9 mouse cellular contexts compared by ENCODE assay signal in the genomic region with DNA sequence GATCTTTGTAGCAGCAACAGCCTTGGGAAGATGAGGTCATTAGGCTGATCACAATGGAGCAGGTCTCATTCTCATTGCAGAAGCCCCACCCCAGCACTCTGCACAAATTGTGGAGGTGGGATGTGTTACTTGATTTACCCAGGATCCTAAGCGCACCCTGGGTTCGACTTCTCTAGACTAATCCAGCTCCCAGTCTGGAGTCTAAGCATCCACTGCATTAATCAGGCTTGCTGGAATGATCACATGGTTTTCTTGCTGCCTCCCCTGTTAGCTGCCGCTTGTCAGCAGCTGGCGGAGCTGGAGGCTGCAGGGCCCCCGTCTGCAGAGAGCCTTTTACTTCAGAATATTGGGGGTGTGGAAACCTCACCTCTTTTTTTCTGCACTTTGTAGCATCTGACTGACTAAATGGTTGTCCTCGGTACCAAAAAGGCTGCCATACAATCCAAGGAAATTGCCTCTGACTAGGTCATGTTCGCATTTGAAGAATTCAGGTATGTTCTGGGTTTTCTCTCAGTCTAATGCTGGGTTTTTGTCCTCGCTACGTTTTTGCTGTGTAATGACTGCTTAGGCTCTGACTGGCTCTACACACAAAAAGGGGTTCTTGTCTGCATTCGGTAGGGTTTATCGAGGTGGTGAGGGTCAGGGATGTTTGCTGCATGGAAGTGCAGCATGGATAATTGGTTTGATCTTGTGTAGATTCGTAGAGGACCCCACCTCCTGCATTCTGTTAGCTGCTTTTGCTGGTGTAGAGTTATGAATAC. TPM values are rescaled to one million over a fixed set of nuclear protein-coding genes. Genes with fewer than 3 reads are reported as not detected.
DNase-seq lines count a peak whose midpoint lies in the region; ATAC-seq lines count a peak whose summit lies in the region.
"Had no signal": no experiment of that assay in that cellular context is flagged by ENCODE, and none has a peak within 500 bp of the region (broad histone marks: within the 10 kb centered on the region; RNA-seq: fewer than 3 reads in every experiment).

No protein-coding gene starts in this region.

- H3K4me2 ChIP-seq in embryonic facial prominence, embryonic 13.5 days: peak overlapping the region; percentile 5; the same call in 1 of the 2 replicates
- H3K4me2 ChIP-seq in neural tube, embryonic 14.5 days (ENCODE audit: low read depth, low read length): peak overlapping the region; percentile 38

- H3K4me3 ChIP-seq in embryonic facial prominence, embryonic 13.5 days: no peak overlapping the region
- H3K4me3 ChIP-seq in neural tube, embryonic 14.5 days (ENCODE audit: low read depth, low read length): peak overlapping the region; percentile 20

- H3K27me3 ChIP-seq in embryonic facial prominence, embryonic 13.5 days: no peaks in the 10 kb centered on the region
- no peaks in the 10 kb centered on the region for H3K27me3 ChIP-seq in neural tube, embryonic 14.5 days (ENCODE audit: control insufficient read depth, insufficient read depth, low read length)

- peak overlapping the region; percentile 44; the same call in 1 of the 2 replicates for H3K9ac ChIP-seq in embryonic facial prominence, embryonic 13.5 days
- peak overlapping the region; percentile 48; the same call in 1 of the 2 replicates for H3K9ac ChIP-seq in neural tube, embryonic 14.5 days (replicated peaks; ENCODE audit: low read depth, low read length)

- no peak for ATAC-seq in embryonic facial prominence, embryonic 13.5 days (ENCODE audit: insufficient number of reproducible peaks, insufficient read depth, low FRiP score, low TSS enrichment, low read depth)
- peak; percentile 73; the same call in 1 of the 2 replicates for ATAC-seq in neural tube, embryonic 14.5 days (ENCODE audit: low read depth)
- no peak for ATAC-seq in CD4-positive, CD25-positive, alpha-beta regulatory T cell, adult 4 months
- no peak for ATAC-seq in cerebellum, adult (ENCODE audit: insufficient number of reproducible peaks, low FRiP score, low TSS enrichment)

- peaks cover 35% of the 10 kb centered on the region for H3K4me1 ChIP-seq in embryonic facial prominence, embryonic 13.5 days
- peaks cover 29% of the 10 kb centered on the region; the same call in 1 of the 2 replicates for H3K4me1 ChIP-seq in neural tube, embryonic 14.5 days (ENCODE audit: control insufficient read depth, insufficient read depth, low read length)

- H3K27ac ChIP-seq in embryonic facial prominence, embryonic 13.5 days: peak overlapping the region; percentile 17; the same call in 1 of the 2 replicates
- H3K27ac ChIP-seq in neural tube, embryonic 14.5 days (ENCODE audit: low read depth, low read length): peak overlapping the region; percentile 77

- WGBS in embryonic facial prominence, embryonic 13.5 days: 37% methylated on average over 12 of the region's 12 CpGs
- WGBS in neural tube, embryonic 14.5 days: 41% methylated on average over 12 of the region's 12 CpGs

- no peaks in the 10 kb centered on the region for H3K36me3 ChIP-seq in embryonic facial prominence, embryonic 13.5 days
- H3K36me3 ChIP-seq in neural tube, embryonic 14.5 days (ENCODE audit: control insufficient read depth, insufficient read depth, low read length): no peaks in the 10 kb centered on the region

- H3K9me3 ChIP-seq in embryonic facial prominence, embryonic 13.5 days: no peaks in the 10 kb centered on the region
- H3K9me3 ChIP-seq in neural tube, embryonic 14.5 days (ENCODE audit: control insufficient read depth, low read length): no peaks in the 10 kb centered on the region

- peak; percentile 39 for DNase-seq in embryo, embryonic 10 days (ENCODE audit: low spot score)
- DNase-seq in embryo, embryonic 9.5 days (ENCODE audit: extremely low spot score): no peak
- peak; percentile 13 to 15 for DNase-seq in layer of hippocampus, adult 8-10 months (ENCODE audit: low spot score in 2 of 2)
- no peak for DNase-seq in urinary bladder, postnatal 14 days (ENCODE audit: low spot score)
- DNase-seq: gastrocnemius, postnatal 10 days had no signal

RNA-seq across cellular contexts. Expression of a gene that starts 51.2 kb away (rescaled TPM):
- polyA plus RNA-seq in embryonic facial prominence, embryonic 13.5 days (2015; fragmentation: Nextera tagmentation; extraction: Ambion mirVana): 75.4 and 79.3 TPM in 2 replicates
- 100 to 1,000 TPM; 163 to 183 (median 171) TPM for total RNA-seq in layer of hippocampus, adult 8-10 months (2022)
- 252 and 265 TPM in 2 replicates for polyA plus RNA-seq in neural tube, embryonic 14.5 days (2014; fragmentation: Nextera tagmentation; extraction: Ambion mirVana)
- 100 to 1,000 TPM; 313 to 337 TPM for polyA plus RNA-seq in CD4-positive, CD25-positive, alpha-beta regulatory T cell, adult 4 months (2017; shearing (Covaris generic))

Comparison
In these comparisons a context has a peak if more than half of its experiments do, and no peak if none do; other contexts are left out.
1. DNase-seq: peak in embryo, embryonic 10 days (single experiment) and layer of hippocampus, adult 8-10 months (2 of 2); none in embryo, embryonic 9.5 days (single experiment) and urinary bladder, postnatal 14 days (single experiment).